Mouse (Mus musculus): ENCODE data around the gene Gfra4. TPM values are rescaled to one million over a fixed set of nuclear protein-coding genes. Genes with fewer than 3 reads are reported as not detected.

The Gfra4 gene
- polyA plus RNA-seq, 1 experiment: 0.73 TPM

DNA sequence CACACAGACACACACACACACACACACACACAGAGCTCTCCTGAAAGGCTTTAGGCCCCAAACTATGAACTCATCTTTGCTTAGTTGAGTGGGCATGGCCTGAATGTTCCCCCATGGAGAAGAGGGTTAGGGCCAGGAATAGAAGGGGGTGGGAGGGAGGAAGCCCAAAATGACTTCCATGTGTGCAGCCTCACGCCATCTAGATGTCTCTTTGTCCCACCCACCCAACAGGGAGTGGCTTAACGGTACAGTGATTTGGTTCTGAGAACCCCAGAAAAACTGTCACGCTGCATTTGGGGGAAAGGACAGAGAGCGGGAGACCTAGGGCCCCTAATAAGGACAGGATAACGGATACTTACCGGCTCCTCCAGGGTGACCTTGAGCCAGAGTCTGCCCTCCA is 17.9 kb upstream of the Gfra4 start:
- Histone ChIP-seq H3K27me3 (ENCODE audit: control insufficient read depth, insufficient read depth, low read length, poor library complexity, severe bottlenecking) (no peaks in the 10 kb centered on the region), H3K36me3 (ENCODE audit: control insufficient read depth, insufficient read depth, low read length, poor library complexity, severe bottlenecking) (no peaks in the 10 kb centered on the region), H3K9me3 (replicated peaks; ENCODE audit: control insufficient read depth, insufficient read depth, low read length, poor library complexity, severe bottlenecking) (no peaks in the 10 kb centered on the region), H3K4me1 (ENCODE audit: control insufficient read depth, insufficient read depth, low read length) (no peaks in the 10 kb centered on the region), H3K4me3 (ENCODE audit: low read depth, low read length) (no peak overlapping the region), H3K27ac (ENCODE audit: insufficient read depth, low read length) (no peak overlapping the region), H3K9ac (ENCODE audit: low read depth, poor library complexity, severe bottlenecking) (no peak overlapping the region)
- TF ChIP-seq EP300 (IDR thresholded peaks at IDR 0.05; ENCODE audit: insufficient read depth, low read depth, low read length): no peak
- no peak for TF ChIP-seq POLR2A (IDR thresholded peaks at IDR 0.05; ENCODE audit: insufficient read depth, low read length)

DNA sequence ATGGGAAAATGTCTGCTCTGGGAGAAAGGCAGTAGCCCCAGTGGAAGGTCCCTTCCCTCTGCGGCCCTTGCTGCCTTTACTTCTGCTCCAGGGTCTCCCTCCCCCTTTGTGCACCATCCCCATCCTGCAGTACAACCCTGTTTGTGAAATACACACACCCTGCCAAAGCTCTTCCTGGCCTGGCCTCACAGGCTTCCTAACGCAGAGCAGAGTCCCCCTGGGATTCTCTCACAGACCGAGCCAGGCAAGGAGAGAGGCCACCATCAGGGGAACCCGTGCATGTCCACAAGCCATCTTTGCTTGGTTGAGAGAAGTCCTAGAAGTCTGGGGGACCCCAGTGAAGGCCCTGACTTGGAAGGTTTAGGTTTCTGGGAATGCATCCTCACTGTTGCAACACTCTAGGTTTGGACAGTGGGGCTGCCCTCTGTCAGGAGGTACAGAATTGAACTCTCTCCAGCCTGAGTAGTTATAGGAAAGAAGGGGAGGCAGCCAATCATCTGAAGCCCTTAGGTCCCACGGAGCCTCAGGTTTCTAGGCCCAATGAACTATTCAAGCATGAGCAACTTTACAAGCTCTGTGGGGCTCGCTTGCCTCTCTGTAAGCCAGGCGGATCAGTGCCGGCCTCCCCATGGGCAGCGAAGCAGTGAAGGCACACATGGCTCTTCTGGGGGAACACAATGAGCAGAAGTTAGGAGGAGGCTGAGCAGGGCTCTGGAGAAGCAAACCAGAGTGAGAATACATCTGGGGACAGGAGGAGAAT is 17.1 kb upstream of the Gfra4 start:
- H3K9ac ChIP-seq (ENCODE audit: low read depth, poor library complexity, severe bottlenecking): no peak overlapping the region
- no peaks in the 10 kb centered on the region for H3K9me3 ChIP-seq (replicated peaks; ENCODE audit: control insufficient read depth, insufficient read depth, low read length, poor library complexity, severe bottlenecking)
- H3K4me3 ChIP-seq (ENCODE audit: low read depth, low read length): no peak overlapping the region
- TF ChIP-seq EP300 (IDR thresholded peaks at IDR 0.05; ENCODE audit: insufficient read depth, low read depth, low read length) (no peak), CTCF (IDR thresholded peaks at IDR 0.05; ENCODE audit: low read depth, low read length) (no peak), POLR2A (IDR thresholded peaks at IDR 0.05; ENCODE audit: insufficient read depth, low read length) (no peak)
- H3K36me3 ChIP-seq (ENCODE audit: control insufficient read depth, insufficient read depth, low read length, poor library complexity, severe bottlenecking): no peaks in the 10 kb centered on the region
- H3K4me1 ChIP-seq (ENCODE audit: control insufficient read depth, insufficient read depth, low read length): no peaks in the 10 kb centered on the region
- no peaks in the 10 kb centered on the region for H3K27me3 ChIP-seq (ENCODE audit: control insufficient read depth, insufficient read depth, low read length, poor library complexity, severe bottlenecking)
- H3K27ac ChIP-seq (ENCODE audit: insufficient read depth, low read length): no peak overlapping the region

DNA sequence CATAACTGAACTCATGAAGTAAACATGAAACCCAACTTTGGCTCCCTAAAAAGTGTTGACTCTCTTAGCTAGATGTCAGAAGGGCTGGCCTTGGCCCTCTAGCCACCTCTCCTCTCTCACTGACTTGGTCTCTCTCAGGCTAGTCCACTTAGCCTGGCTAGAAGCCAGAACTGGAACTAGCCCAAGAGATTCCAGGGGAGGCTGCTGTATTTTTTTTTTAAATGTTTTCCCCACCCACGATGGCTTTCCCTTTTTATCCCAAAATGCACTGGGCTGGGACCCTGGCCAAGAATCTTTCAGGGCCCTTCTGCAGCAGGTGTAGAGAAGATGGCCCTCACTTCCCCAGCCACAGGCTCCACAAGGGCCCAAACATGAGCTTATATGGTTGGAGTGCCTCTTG is 16.5 kb upstream of the Gfra4 start:
- no peaks in the 10 kb centered on the region for H3K27me3 ChIP-seq (ENCODE audit: control insufficient read depth, insufficient read depth, low read length, poor library complexity, severe bottlenecking)
- no peak overlapping the region for H3K9ac ChIP-seq (ENCODE audit: low read depth, poor library complexity, severe bottlenecking)
- H3K9me3 ChIP-seq (replicated peaks; ENCODE audit: control insufficient read depth, insufficient read depth, low read length, poor library complexity, severe bottlenecking): no peaks in the 10 kb centered on the region
- no peaks in the 10 kb centered on the region for H3K4me1 ChIP-seq (ENCODE audit: control insufficient read depth, insufficient read depth, low read length)
- H3K27ac ChIP-seq (ENCODE audit: insufficient read depth, low read length): no peak overlapping the region
- no peak overlapping the region for H3K4me3 ChIP-seq (ENCODE audit: low read depth, low read length)
- no peaks in the 10 kb centered on the region for H3K36me3 ChIP-seq (ENCODE audit: control insufficient read depth, insufficient read depth, low read length, poor library complexity, severe bottlenecking)
- no peak for TF ChIP-seq CTCF (IDR thresholded peaks at IDR 0.05; ENCODE audit: low read depth, low read length)
- TF ChIP-seq POLR2A (IDR thresholded peaks at IDR 0.05; ENCODE audit: insufficient read depth, low read length): no peak
- no peak for TF ChIP-seq EP300 (IDR thresholded peaks at IDR 0.05; ENCODE audit: insufficient read depth, low read depth, low read length)

DNA sequence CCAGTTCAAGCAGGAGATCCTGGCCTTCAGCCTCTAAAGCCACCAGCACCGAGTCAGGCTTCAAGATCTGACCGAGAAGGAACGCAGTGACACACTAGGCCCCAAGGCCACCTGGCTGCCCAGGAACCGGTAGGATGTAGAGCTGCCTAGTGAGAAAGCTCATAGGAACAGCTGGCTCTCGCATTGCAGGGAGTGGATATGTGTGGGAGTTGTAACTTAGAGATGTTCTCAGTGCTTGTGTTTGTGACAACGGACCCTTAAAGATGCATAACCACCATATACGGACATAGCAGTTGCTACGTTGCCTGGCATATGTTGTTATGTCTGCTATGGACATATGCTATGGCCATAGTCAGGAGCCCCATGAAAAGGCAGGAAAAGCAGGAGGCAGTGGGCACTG is 15.8 kb upstream of the Gfra4 start:
- Histone ChIP-seq H3K27me3 (ENCODE audit: control insufficient read depth, insufficient read depth, low read length, poor library complexity, severe bottlenecking) (peaks cover under 1% of the 10 kb centered on the region; the same call in 1 of the 2 replicates), H3K36me3 (ENCODE audit: control insufficient read depth, insufficient read depth, low read length, poor library complexity, severe bottlenecking) (no peaks in the 10 kb centered on the region), H3K4me1 (ENCODE audit: control insufficient read depth, insufficient read depth, low read length) (no peaks in the 10 kb centered on the region)

DNA sequence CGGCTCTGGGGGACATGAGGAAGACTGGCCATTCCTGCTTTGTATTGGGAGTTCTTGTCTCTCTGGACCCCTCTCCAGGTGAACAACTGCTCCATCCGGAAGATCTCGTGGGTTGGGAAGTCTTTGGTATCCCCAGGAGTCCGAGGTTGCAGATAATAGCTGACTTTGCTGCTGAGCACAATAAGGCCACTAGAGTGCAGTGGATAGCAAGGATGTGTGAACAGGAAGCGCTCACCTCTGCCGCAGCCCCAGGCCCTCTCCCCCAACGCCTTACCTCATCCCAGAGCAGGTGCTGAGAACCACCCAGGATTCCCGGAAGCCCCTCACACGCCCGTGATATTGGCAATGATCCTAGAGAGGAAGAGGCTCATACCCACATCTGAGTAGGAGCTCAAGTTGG is 13.3 kb upstream of the Gfra4 start:
- TF ChIP-seq EP300 (IDR thresholded peaks at IDR 0.05; ENCODE audit: insufficient read depth, low read depth, low read length) (peak; percentile 64; the same call in 1 of the 2 replicates), POLR2A (IDR thresholded peaks at IDR 0.05; ENCODE audit: insufficient read depth, low read length) (no peak), CTCF (IDR thresholded peaks at IDR 0.05; ENCODE audit: low read depth, low read length) (peak; percentile 65)
- H3K9ac ChIP-seq (ENCODE audit: low read depth, poor library complexity, severe bottlenecking): 0 out of 2 replicates have a peak overlapping the region, but pooled peaks have one; percentile 13
- H3K4me3 ChIP-seq (ENCODE audit: low read depth, low read length): peak overlapping the region; percentile 49
- H3K27me3 ChIP-seq (ENCODE audit: control insufficient read depth, insufficient read depth, low read length, poor library complexity, severe bottlenecking): peaks cover 3% of the 10 kb centered on the region; the same call in 1 of the 2 replicates
- H3K27ac ChIP-seq (ENCODE audit: insufficient read depth, low read length): no peak overlapping the region
- H3K36me3 ChIP-seq (ENCODE audit: control insufficient read depth, insufficient read depth, low read length, poor library complexity, severe bottlenecking): no peaks in the 10 kb centered on the region
- H3K4me1 ChIP-seq (ENCODE audit: control insufficient read depth, insufficient read depth, low read length): no peaks in the 10 kb centered on the region
- H3K9me3 ChIP-seq (replicated peaks; ENCODE audit: control insufficient read depth, insufficient read depth, low read length, poor library complexity, severe bottlenecking): no peaks in the 10 kb centered on the region

More for the DNA sequence above, 15.8 kb upstream of the Gfra4 start:
- H3K9me3 ChIP-seq (replicated peaks; ENCODE audit: control insufficient read depth, insufficient read depth, low read length, poor library complexity, severe bottlenecking): no peaks in the 10 kb centered on the region
- H3K9ac ChIP-seq (ENCODE audit: low read depth, poor library complexity, severe bottlenecking): no peak overlapping the region
- no peak overlapping the region for H3K27ac ChIP-seq (ENCODE audit: insufficient read depth, low read length)
- H3K4me3 ChIP-seq (ENCODE audit: low read depth, low read length): no peak overlapping the region
- TF ChIP-seq EP300 (IDR thresholded peaks at IDR 0.05; ENCODE audit: insufficient read depth, low read depth, low read length) (no peak), POLR2A (IDR thresholded peaks at IDR 0.05; ENCODE audit: insufficient read depth, low read length) (no peak), CTCF (IDR thresholded peaks at IDR 0.05; ENCODE audit: low read depth, low read length) (no peak)

DNA sequence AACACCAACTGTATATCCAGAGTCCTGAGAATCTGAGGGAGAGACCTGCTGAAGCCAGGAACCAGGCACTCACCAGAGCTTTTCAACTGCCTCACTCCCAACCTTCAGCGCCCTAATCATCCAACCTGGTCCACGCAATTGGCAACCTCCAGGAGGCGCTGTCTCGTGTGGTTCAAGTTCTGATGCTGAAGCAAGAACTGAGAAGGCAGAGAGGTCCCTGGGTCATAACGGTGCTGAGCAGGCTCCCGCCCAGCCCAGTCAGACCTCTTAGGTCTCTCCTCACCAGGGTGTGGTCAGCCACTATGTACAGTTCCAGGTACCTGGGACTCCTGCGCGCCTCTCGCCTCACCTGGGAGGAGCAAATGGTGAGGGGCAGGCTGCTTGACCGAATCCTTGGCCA is 12.7 kb upstream of the Gfra4 start:
- Histone ChIP-seq H3K27me3 (ENCODE audit: control insufficient read depth, insufficient read depth, low read length, poor library complexity, severe bottlenecking) (peaks cover 3% of the 10 kb centered on the region; the same call in 1 of the 2 replicates), H3K9ac (ENCODE audit: low read depth, poor library complexity, severe bottlenecking) (no peak overlapping the region), H3K9me3 (replicated peaks; ENCODE audit: control insufficient read depth, insufficient read depth, low read length, poor library complexity, severe bottlenecking) (no peaks in the 10 kb centered on the region), H3K27ac (ENCODE audit: insufficient read depth, low read length) (no peak overlapping the region), H3K36me3 (ENCODE audit: control insufficient read depth, insufficient read depth, low read length, poor library complexity, severe bottlenecking) (no peaks in the 10 kb centered on the region), H3K4me1 (ENCODE audit: control insufficient read depth, insufficient read depth, low read length) (no peaks in the 10 kb centered on the region), H3K4me3 (ENCODE audit: low read depth, low read length) (peak overlapping the region; percentile 49)
- no peak for TF ChIP-seq POLR2A (IDR thresholded peaks at IDR 0.05; ENCODE audit: insufficient read depth, low read length)
- TF ChIP-seq CTCF (IDR thresholded peaks at IDR 0.05; ENCODE audit: low read depth, low read length): peak; percentile 85
- 0 out of 2 replicates have a peak, but pooled peaks have one; percentile 38 for TF ChIP-seq EP300 (IDR thresholded peaks at IDR 0.05; ENCODE audit: insufficient read depth, low read depth, low read length)

Data from ES-Bruce4 (cell line).